Mouse (Mus musculus): Measurements from ENCODE around the gene Slc30a5. TPM values are rescaled to one million over a fixed set of nuclear protein-coding genes. Genes with fewer than 3 reads are reported as not detected.
"Not testable (repeated sequence)": the region's sequence is repeated elsewhere in the genome, so short reads cannot be mapped to it uniquely, and the experiment has no call there.

The Slc30a5 gene
- polyA plus RNA-seq, 1 experiment: 23.2 TPM

- Histone ChIP-seq H3K4me1 (ENCODE audit: control insufficient read depth, insufficient read depth, low read length) (no peaks in the 10 kb centered on the region; the same call in 1 of the 2 replicates), H3K27ac (ENCODE audit: control insufficient read depth, insufficient read depth, low read depth, low read length, poor library complexity) (no peak overlapping the region), H3K4me3 (replicated peaks; ENCODE audit: control insufficient read depth, low read depth, low read length) (no peak overlapping the region)
- TF ChIP-seq CTCF (IDR thresholded peaks at IDR 0.05; ENCODE audit: control insufficient read depth, insufficient read depth, low read length) (no peak), POLR2A (IDR thresholded peaks at IDR 0.05; ENCODE audit: borderline replicate concordance, control insufficient read depth, low read depth, low read length) (no peak)
- 67% methylated on average over 8 of the region's 8 CpGs for WGBS
Observed at GRCm38 (mm10) chr13:100873530-100873929, 40.3 kb upstream of the Slc30a5 start.

- TF ChIP-seq CTCF (IDR thresholded peaks at IDR 0.05; ENCODE audit: control insufficient read depth, insufficient read depth, low read length) (no peak), POLR2A (IDR thresholded peaks at IDR 0.05; ENCODE audit: borderline replicate concordance, control insufficient read depth, low read depth, low read length) (no peak)
- Histone ChIP-seq H3K27ac (ENCODE audit: control insufficient read depth, insufficient read depth, low read depth, low read length, poor library complexity) (no peak overlapping the region), H3K4me3 (replicated peaks; ENCODE audit: control insufficient read depth, low read depth, low read length) (no peak overlapping the region), H3K4me1 (ENCODE audit: control insufficient read depth, insufficient read depth, low read length) (no peaks in the 10 kb centered on the region; the same call in 1 of the 2 replicates)
- WGBS: 81% methylated on average over 11 of the region's 11 CpGs
Observed at GRCm38 (mm10) chr13:100871445-100872171, 38.4 kb upstream of the Slc30a5 start.

GRCm38 (mm10) chr13:100869813-100870212, 36.6 kb upstream of the Slc30a5 start:
- TF ChIP-seq CTCF (IDR thresholded peaks at IDR 0.05; ENCODE audit: control insufficient read depth, insufficient read depth, low read length) (no peak), POLR2A (IDR thresholded peaks at IDR 0.05; ENCODE audit: borderline replicate concordance, control insufficient read depth, low read depth, low read length) (no peak)
- 82% methylated on average over 4 of the region's 4 CpGs for WGBS
- Histone ChIP-seq H3K27ac (ENCODE audit: control insufficient read depth, insufficient read depth, low read depth, low read length, poor library complexity) (no peak overlapping the region), H3K4me3 (replicated peaks; ENCODE audit: control insufficient read depth, low read depth, low read length) (no peak overlapping the region), H3K4me1 (ENCODE audit: control insufficient read depth, insufficient read depth, low read length) (peaks cover 4% of the 10 kb centered on the region; the same call in 1 of the 2 replicates)

GRCm38 (mm10) chr13:100866311-100866710, 33.1 kb upstream of the Slc30a5 start:
- Histone ChIP-seq H3K4me3 (replicated peaks; ENCODE audit: control insufficient read depth, low read depth, low read length) (no peak overlapping the region), H3K27ac (ENCODE audit: control insufficient read depth, insufficient read depth, low read depth, low read length, poor library complexity) (no peak overlapping the region), H3K4me1 (ENCODE audit: control insufficient read depth, insufficient read depth, low read length) (peaks cover 4% of the 10 kb centered on the region; the same call in 1 of the 2 replicates)
- TF ChIP-seq POLR2A (IDR thresholded peaks at IDR 0.05; ENCODE audit: borderline replicate concordance, control insufficient read depth, low read depth, low read length) (no peak), CTCF (IDR thresholded peaks at IDR 0.05; ENCODE audit: control insufficient read depth, insufficient read depth, low read length) (no peak)
- 3% methylated on average over 6 of the region's 6 CpGs for WGBS

DNA sequence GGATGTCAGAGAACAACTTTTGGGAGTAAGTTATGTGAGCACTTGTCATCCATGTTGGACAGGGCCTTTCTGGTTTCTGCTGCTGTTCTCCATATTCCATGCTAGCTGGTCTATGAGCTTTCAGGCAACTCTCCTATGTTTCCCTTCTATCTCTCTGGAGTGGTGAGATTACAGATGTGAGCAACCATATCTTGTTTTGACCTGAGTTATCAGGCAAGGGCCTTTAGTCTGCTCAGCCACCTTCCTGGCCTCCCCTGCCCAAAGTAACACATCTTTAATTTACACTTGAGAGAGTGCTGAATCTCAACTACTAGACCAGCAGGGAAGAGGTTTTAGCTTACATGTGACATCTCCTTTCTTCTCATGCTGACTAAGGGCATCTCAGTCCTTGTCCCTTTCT, 32.5 kb upstream of the Slc30a5 start:
- Histone ChIP-seq H3K27ac (ENCODE audit: control insufficient read depth, insufficient read depth, low read depth, low read length, poor library complexity) (no peak overlapping the region), H3K4me1 (ENCODE audit: control insufficient read depth, insufficient read depth, low read length) (peaks cover 4% of the 10 kb centered on the region; the same call in 1 of the 2 replicates), H3K4me3 (replicated peaks; ENCODE audit: control insufficient read depth, low read depth, low read length) (no peak overlapping the region)
- TF ChIP-seq CTCF (IDR thresholded peaks at IDR 0.05; ENCODE audit: control insufficient read depth, insufficient read depth, low read length) (no peak), POLR2A (IDR thresholded peaks at IDR 0.05; ENCODE audit: borderline replicate concordance, control insufficient read depth, low read depth, low read length) (no peak)

DNA sequence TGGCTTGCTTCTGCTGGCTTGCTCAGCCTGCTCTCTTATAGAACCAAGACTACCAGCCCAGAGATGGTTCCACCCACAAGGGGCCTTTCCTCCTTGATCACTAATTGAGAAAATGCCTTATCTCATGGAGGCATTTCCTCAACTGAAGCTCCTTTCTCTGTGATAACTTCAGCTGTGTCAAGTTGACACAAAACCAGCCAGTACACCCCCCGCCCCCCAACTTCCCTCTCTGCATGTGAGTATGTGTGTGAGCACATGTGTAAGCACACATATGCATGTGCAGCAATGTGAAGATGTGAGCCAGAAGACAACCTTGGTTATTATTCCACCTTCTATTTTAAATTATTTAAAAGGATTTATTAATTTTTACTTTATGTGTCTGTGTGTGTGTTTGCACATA, 30.7 kb upstream of the Slc30a5 start:
- H3K4me3 ChIP-seq (replicated peaks; ENCODE audit: control insufficient read depth, low read depth, low read length); H3K4me1 ChIP-seq (ENCODE audit: control insufficient read depth, insufficient read depth, low read length); H3K27ac ChIP-seq (ENCODE audit: control insufficient read depth, insufficient read depth, low read depth, low read length, poor library complexity): not testable (repeated sequence)
- 73% methylated on average over 1 of the region's 1 CpGs for WGBS

GRCm38 (mm10) chr13:100859117-100859516, 25.9 kb upstream of the Slc30a5 start:
- TF ChIP-seq CTCF (IDR thresholded peaks at IDR 0.05; ENCODE audit: control insufficient read depth, insufficient read depth, low read length): no peak
- H3K4me3 ChIP-seq (replicated peaks; ENCODE audit: control insufficient read depth, low read depth, low read length): no peak overlapping the region
- no peak overlapping the region for H3K27ac ChIP-seq (ENCODE audit: control insufficient read depth, insufficient read depth, low read depth, low read length, poor library complexity)
- no peaks in the 10 kb centered on the region for H3K4me1 ChIP-seq (ENCODE audit: control insufficient read depth, insufficient read depth, low read length)
- 25% methylated on average over 7 of the region's 7 CpGs for whole genome bisulfite sequencing

DNA sequence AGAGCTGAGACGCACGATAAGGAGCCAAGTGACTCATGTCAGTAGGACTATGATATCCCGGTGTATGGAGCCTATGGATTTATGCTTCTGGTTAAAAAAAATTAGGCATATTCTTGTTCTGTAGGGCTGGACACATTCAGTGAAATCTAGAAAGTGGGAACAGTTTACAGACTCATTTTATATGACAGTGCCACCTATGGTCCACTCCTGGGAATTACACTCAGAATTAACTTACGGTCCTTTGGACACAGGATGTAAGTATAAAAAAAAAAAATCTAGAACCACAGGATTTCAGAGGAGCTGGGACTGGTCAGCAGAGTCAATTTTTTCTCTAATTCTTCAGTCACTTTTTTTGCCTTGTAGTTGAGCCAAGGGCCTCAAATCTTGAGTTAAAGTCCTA, 20.9 kb upstream of the Slc30a5 start:
- TF ChIP-seq CTCF (IDR thresholded peaks at IDR 0.05; ENCODE audit: control insufficient read depth, insufficient read depth, low read length) (no peak), POLR2A (IDR thresholded peaks at IDR 0.05; ENCODE audit: borderline replicate concordance, control insufficient read depth, low read depth, low read length) (no peak)
- WGBS: 44% methylated on average over 4 of the region's 4 CpGs
- Histone ChIP-seq H3K4me3 (replicated peaks; ENCODE audit: control insufficient read depth, low read depth, low read length) (no peak overlapping the region), H3K4me1 (ENCODE audit: control insufficient read depth, insufficient read depth, low read length) (no peaks in the 10 kb centered on the region), H3K27ac (ENCODE audit: control insufficient read depth, insufficient read depth, low read depth, low read length, poor library complexity) (no peak overlapping the region)

- TF ChIP-seq POLR2A (IDR thresholded peaks at IDR 0.05; ENCODE audit: borderline replicate concordance, control insufficient read depth, low read depth, low read length): no peak
- 0 out of 2 replicates have a peak, but pooled peaks have one; percentile 3 for TF ChIP-seq CTCF (IDR thresholded peaks at IDR 0.05; ENCODE audit: control insufficient read depth, insufficient read depth, low read length)
- Histone ChIP-seq H3K4me1 (ENCODE audit: control insufficient read depth, insufficient read depth, low read length) (no peaks in the 10 kb centered on the region), H3K4me3 (replicated peaks; ENCODE audit: control insufficient read depth, low read depth, low read length) (no peak overlapping the region), H3K27ac (ENCODE audit: control insufficient read depth, insufficient read depth, low read depth, low read length, poor library complexity) (no peak overlapping the region)
- WGBS: 69% methylated on average over 3 of the region's 3 CpGs
Observed at GRCm38 (mm10) chr13:100853120-100853519, 19.9 kb upstream of the Slc30a5 start.
